Mouse (Mus musculus): Measurements from ENCODE around the gene Nelfe. TPM values are rescaled to one million over a fixed set of nuclear protein-coding genes. Genes with fewer than 3 reads are reported as not detected.

The Nelfe gene
- 10 to 100 TPM; 24.1 to 27.8 TPM for total RNA-seq (2023)

DNA sequence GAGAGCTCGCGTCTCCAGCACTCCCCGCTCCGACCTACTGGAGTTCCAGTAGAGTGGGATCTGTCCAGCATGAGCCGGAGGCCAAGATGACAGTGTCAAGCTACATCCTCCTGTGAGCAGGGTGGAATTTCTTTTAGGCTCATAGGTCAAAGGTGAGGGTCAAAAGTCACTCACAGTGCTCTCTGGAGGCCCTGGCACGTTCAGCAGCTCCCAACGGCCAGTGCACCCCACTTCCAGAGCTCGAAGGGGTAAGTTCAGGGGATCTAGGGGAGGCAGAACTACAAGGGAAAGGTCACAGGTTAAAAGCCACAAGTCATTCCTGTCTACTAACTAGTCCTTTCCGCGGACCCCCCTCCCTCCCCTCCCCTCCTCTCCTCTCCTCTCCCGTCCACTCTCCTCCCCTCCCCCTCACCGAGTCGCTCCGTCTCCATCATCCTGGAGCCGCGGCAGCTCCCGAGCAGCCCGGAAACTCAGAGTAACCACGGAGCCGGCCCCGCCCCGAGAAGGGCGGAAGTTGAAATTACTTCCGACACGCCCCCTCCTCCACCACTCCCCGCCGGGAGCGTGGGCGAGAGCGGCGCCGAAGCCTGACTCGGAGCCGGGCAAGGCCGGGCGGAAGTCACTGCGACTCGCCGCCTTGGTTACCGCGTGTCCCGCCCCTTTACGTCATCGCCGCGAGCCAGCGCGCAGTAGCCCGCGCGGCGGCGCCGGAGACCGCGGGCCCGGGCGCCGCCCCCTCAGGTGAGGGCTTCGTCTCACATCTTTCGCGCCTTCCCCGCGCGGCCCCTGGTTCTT is at the start of gene Nelfe, which contains the start of gene Skiv2l:
Nelfe (plus strand) TSS at position 670 of the 795 bp plus-strand sequence.
Skiv2l (minus strand) TSS at position 489 of the 795 bp plus-strand sequence.

DNA sequence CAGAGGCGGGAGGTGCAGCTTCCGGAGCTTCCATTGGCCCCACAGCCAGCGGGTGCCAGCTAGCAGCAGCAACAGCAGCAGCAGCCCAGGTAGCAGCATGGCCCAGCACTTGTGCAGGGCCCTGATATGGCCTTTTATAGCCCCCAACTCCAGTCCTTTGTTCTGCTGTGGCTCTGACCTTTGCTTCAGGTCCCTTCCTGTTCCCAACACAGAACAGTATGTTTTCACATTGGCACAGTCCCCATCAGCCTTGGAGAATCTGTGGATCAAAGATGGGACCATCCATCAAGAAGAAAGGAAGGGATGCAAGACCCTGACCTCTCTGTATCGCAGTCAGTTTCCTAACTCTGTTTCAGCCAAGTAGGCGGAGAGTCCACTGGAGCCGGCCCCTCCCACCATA is 45.9 kb upstream of the Nelfe start, which contains the start of gene Cyp21a1:
Cyp21a1 (minus strand) TSS at position 261 of the 400 bp plus-strand sequence.

DNA sequence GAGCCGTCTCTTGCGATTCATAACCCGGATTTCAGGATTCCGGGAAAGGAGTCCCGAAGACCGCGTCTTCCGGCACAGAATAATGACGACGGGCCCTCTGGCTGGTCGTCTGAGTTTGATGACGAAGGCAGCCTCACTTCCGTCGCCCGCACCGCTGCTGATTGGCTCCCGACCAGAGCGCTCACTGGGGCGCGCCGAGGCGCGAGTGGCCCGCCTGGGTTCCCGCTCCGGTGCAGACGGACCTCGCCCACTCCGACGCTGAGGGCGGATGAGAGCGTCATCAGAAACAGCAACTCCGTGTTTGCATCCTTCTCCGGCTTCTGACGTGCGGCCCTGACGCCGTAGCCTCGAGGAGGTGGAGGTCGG is 13.4 kb upstream of the Nelfe start, which contains the start of the genes Stk19 and Dxo:
Stk19 (minus strand) TSS at position 90 of the 366 bp plus-strand sequence.
Dxo (plus strand) TSS at position 164 of the 366 bp plus-strand sequence.

DNA sequence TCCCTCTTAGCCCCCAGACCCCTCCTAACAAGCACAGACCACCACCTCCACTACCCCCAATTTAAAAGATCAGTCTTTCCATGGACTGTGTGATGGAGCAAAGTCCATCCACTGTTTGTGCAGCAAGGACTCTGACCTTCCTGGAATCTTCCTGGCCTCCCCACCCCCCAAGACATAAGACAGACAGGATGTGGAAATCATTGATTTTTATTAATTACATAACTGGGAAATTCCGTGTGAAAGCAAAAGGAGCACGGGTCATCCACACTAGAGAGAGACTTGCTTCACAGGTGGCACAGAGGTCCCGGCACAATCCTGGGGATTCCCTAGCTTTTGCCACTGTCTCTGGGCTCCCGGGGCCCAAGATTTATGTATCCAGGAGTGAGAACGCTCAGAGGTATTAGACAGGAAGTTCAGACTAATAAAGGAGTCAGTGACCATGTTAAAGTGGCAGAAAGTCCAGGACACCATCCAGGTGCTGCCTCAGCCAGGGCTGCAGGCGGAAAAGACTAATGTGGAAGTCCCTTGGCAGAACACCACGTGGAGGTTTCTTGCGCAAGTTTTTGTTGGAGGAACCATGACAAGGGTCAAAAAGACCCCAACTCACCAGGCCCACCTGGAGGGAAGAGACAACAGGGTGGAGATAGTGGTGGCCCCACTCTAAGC is 12.4 kb downstream of the Nelfe start, which contains the start of gene Cfb:
Cfb (minus strand) TSS at position 103 of the 666 bp plus-strand sequence.

DNA sequence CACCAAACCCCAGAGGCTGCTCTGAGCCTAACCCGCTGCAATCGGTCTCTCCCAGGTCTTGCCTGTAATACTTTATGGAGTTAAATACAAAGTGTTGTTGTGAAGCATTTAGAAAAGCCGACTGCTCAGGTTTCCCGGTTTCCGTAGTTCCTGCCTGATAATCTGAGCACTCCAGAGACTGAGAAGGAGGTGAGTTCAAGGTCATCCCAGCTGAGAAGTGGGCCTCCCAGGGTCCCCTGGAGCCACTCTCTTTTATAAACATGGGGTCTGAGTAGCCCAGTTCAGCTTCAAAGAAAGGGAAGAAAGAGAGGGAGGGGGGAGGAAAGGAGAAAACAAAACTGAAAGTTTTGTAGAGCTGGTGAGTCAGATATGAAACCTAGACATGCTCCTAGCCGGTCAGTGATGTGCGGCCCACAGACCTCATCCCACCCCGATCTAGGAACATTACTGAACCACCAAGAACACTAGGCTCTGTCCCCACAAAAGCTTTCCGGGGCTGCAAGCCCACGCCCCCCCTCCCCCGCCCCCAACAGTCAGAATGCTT is 29.2 kb downstream of the Nelfe start, which contains the start of gene Zbtb12:
Zbtb12 (plus strand) TSS at position 148 of the 544 bp plus-strand sequence.

DNA sequence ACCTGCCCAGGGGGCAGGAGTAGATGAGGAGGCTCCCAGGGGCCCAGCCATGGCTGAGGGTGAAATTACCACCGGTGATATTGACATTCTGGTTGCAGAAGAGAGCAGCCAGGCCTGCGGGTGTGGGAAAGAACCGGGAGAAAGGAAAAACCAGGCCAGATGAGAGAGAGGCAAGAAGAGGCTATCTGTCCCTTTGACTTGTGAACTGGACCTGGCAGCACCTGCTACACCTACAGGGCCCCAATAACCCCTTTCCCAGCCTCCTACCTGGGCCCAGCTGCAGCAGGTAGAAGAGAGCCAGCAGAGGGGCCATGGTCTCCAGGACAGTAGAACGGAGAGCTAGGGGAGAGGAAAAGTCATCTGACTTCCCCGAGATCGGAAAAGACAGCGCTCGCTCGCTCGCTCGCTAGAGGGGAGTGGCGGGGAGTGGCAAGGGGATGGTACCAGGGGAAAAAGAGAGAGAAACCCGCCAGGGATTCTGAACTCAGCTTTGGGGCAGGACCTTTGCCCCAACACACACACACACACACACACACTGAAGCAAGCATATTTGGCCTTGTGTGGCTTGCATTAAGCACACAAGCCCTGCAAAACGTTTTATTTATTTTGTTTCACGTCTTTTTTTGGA is 31.6 kb downstream of the Nelfe start, which contains the start of gene Gm20547:
Gm20547 (minus strand) TSS at position 360 of the 628 bp plus-strand sequence.

DNA sequence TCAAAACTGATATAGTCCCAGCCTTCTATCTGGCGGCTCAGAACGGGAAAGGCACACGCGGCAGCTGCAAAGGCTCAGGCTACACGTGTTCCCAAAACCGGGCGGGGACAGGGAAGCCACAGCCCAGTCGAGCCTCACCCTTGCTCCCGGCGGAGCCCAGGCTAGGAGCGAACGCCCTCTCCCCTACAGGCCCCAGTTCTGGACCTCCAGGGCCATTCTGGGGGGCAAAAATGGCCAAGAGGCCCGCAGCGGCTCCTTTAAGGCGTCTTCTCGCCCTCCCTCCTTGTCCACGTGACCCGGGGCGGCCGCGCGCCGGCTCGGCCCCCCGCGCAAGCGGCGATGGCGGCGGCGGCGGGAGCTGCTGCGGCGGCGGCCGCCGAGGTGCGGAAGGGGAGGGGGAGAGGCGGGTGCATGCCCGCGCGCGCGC is 48.0 kb downstream of the Nelfe start, which contains the start of the genes C2 and Ehmt2:
C2 (minus strand) TSS at position 106 of the 427 bp plus-strand sequence.
Ehmt2 (plus strand) TSS at position 310 of the 427 bp plus-strand sequence.

Other genes starting within 250 kb of the Nelfe start
- 10 to 100 TPM; 36.7 to 38.2 TPM for gene Rnf5, start 246.7 kb upstream of the Nelfe start, total RNA-seq (2023)
- 10 to 100 TPM; 49.9 to 51.8 TPM for gene Agpat1, start 246.1 kb upstream of the Nelfe start, total RNA-seq (2023)
- 1 to 10 TPM; 2.7 to 7.8 TPM for gene Egfl8, start 234.4 kb upstream of the Nelfe start, total RNA-seq (2023)
- gene Ppt2, start 221.9 kb upstream of the Nelfe start, total RNA-seq (2023), result 10 to 100 TPM; 33.7 to 40.0 TPM
- gene Prrt1, start 220.9 kb upstream of the Nelfe start, total RNA-seq (2023), result under 1 TPM in 1 of 2 experiments, not detected in 1; 0.53 TPM
- gene Fkbpl, start 205.6 kb upstream of the Nelfe start, total RNA-seq (2023), result 10 to 100 TPM in 1 of 2 experiments, 1 to 10 TPM in 1; 9.7 to 16.6 TPM
- 10 to 100 TPM; 61.2 to 71.9 TPM for gene Atf6b, start 203.2 kb upstream of the Nelfe start, total RNA-seq (2023)
- under 1 TPM in 1 of 2 experiments, not detected in 1; 0.07 TPM for gene Tnxb, start 179.9 kb upstream of the Nelfe start, total RNA-seq (2023)
- gene C4b, start 106.5 kb upstream of the Nelfe start, total RNA-seq (2023), result 1 to 10 TPM in 1 of 2 experiments, under 1 TPM in 1; 0.38 to 1.2 TPM
- not detected for gene Cyp21a1, start 45.8 kb upstream of the Nelfe start, total RNA-seq (2023)
- 10 to 100 TPM; 39.4 to 40.7 TPM for gene Stk19, start 13.4 kb upstream of the Nelfe start, total RNA-seq (2023)
- 10 to 100 TPM; 46.2 to 53.2 TPM for gene Dxo, start 13.4 kb upstream of the Nelfe start, total RNA-seq (2023)
- gene Skiv2l, start 181 bp upstream of the Nelfe start, total RNA-seq (2023), result 10 to 100 TPM; 83.2 to 91.6 TPM
- gene Cfb, start 12.1 kb downstream of the Nelfe start, total RNA-seq (2023), result under 1 TPM; 0.64 to 0.73 TPM
- gene Zbtb12, start 29.1 kb downstream of the Nelfe start, total RNA-seq (2023), result 1 to 10 TPM; 2.7 to 2.8 TPM
- gene Gm20547, start 31.7 kb downstream of the Nelfe start, total RNA-seq (2023), result not detected
- 1 to 10 TPM in 1 of 2 experiments, under 1 TPM in 1; 0.22 to 1.6 TPM for gene C2, start 47.9 kb downstream of the Nelfe start, total RNA-seq (2023)
- gene Ehmt2, start 48.1 kb downstream of the Nelfe start, total RNA-seq (2023), result 10 to 100 TPM; 58.0 to 71.6 TPM
- gene Slc44a4, start 64.1 kb downstream of the Nelfe start, total RNA-seq (2023), result under 1 TPM in 1 of 2 experiments, not detected in 1; 0.24 TPM
- 10 to 100 TPM; 71.5 to 75.3 TPM for gene Neu1, start 80.9 kb downstream of the Nelfe start, total RNA-seq (2023)
- gene Hspa1b, start 108.8 kb downstream of the Nelfe start, total RNA-seq (2023), result 10 to 100 TPM in 1 of 2 experiments, 1 to 10 TPM in 1; 6.4 to 28.6 TPM
- not detected for gene Gm20481, start 119.5 kb downstream of the Nelfe start, total RNA-seq (2023)
- 10 to 100 TPM; 14.6 to 41.1 TPM for gene Hspa1a, start 121.8 kb downstream of the Nelfe start, total RNA-seq (2023)
- gene Hspa1l, start 122.3 kb downstream of the Nelfe start, total RNA-seq (2023), result not detected
- 10 to 100 TPM; 29.9 to 39.2 TPM for gene Lsm2, start 131.5 kb downstream of the Nelfe start, total RNA-seq (2023)
- gene Vars, start 150.6 kb downstream of the Nelfe start, total RNA-seq (2023), result 10 to 100 TPM; 61.3 to 70.3 TPM
- not detected for gene Vwa7, start 166.2 kb downstream of the Nelfe start, total RNA-seq (2023)
- gene Sapcd1, start 177.6 kb downstream of the Nelfe start, total RNA-seq (2023), result under 1 TPM; 0.82 to 0.84 TPM
- 1 to 10 TPM; 6.7 to 8.8 TPM for gene Msh5, start 196.4 kb downstream of the Nelfe start, total RNA-seq (2023)
- gene Clic1, start 199.6 kb downstream of the Nelfe start, total RNA-seq (2023), result 100 to 1,000 TPM; 271 to 302 TPM
- gene Ddah2, start 208.6 kb downstream of the Nelfe start, total RNA-seq (2023), result 1 to 10 TPM; 3.4 to 4.6 TPM
- gene Ly6g6c, start 215.0 kb downstream of the Nelfe start, total RNA-seq (2023), result not detected
- under 1 TPM; 0.64 to 0.93 TPM for gene Mpig6b, start 215.8 kb downstream of the Nelfe start, total RNA-seq (2023)
- gene Ly6g6e, start 226.5 kb downstream of the Nelfe start, total RNA-seq (2023), result not detected
- not detected for gene Ly6g6d, start 227.7 kb downstream of the Nelfe start, total RNA-seq (2023)
- under 1 TPM; 0.31 to 0.55 TPM for gene Ly6g6f, start 235.2 kb downstream of the Nelfe start, total RNA-seq (2023)
- gene Abhd16a, start 238.9 kb downstream of the Nelfe start, total RNA-seq (2023), result 10 to 100 TPM; 48.8 to 54.6 TPM

All from neutrophil, adult 59 days (primary cell).